Mouse (Mus musculus) ES-Bruce4 (cell line): ENCODE results near the gene Dnajb14. TPM values are rescaled to one million over a fixed set of nuclear protein-coding genes. Genes with fewer than 3 reads are reported as not detected.

Source experiments
- H3K27ac ChIP-seq: 2 replicates; pipeline ENCODE4 v1.5.1; 2012; ENCODE audit warnings: low read length, inconsistent platforms; ENCODE audit not compliant: insufficient read depth
- H3K27me3 ChIP-seq: 2 replicates; pipeline ENCODE4 v1.6.1; 2012; ENCODE audit warnings: mild to moderate bottlenecking, low read length, inconsistent platforms; ENCODE audit not compliant: control insufficient read depth, poor library complexity, insufficient read depth, severe bottlenecking
- H3K36me3 ChIP-seq: 2 replicates; pipeline ENCODE4 v1.6.1; 2012; ENCODE audit warnings: inconsistent platforms, mild to moderate bottlenecking, low read length, moderate library complexity; ENCODE audit not compliant: control insufficient read depth, poor library complexity, insufficient read depth, severe bottlenecking
- H3K4me1 ChIP-seq: one replicate; pipeline ENCODE4 v1.8.1; 2011; ENCODE audit warnings: low read length; ENCODE audit not compliant: control insufficient read depth, insufficient read depth
- H3K4me3 ChIP-seq: 2 replicates; pipeline ENCODE4 v1.5.1; 2011; ENCODE audit warnings: low read depth, mild to moderate bottlenecking, low read length
- H3K9ac ChIP-seq: 2 replicates; pipeline ENCODE4 v1.6.1; 2012; ENCODE audit warnings: low read depth, mild to moderate bottlenecking, inconsistent platforms; ENCODE audit not compliant: poor library complexity, severe bottlenecking
- H3K9me3 ChIP-seq: replicated peaks from 2 replicates; pipeline ENCODE4 v1.6.1; 2012; ENCODE audit warnings: mild to moderate bottlenecking, low read length, inconsistent platforms; ENCODE audit not compliant: control insufficient read depth, poor library complexity, insufficient read depth, severe bottlenecking
- CTCF ChIP-seq: IDR thresholded peaks from one replicate; pipeline ENCODE4 v1.8.1; 2011; ENCODE audit warnings: low read depth, low read length
- EP300 ChIP-seq: IDR thresholded peaks from 2 replicates; pipeline ENCODE4 v1.6.1; 2011; ENCODE audit warnings: low read depth, low read length; ENCODE audit not compliant: insufficient read depth
- POLR2A ChIP-seq: IDR thresholded peaks from one replicate; pipeline ENCODE4 v1.8.1; 2011; ENCODE audit warnings: low read length; ENCODE audit not compliant: insufficient read depth
- polyA plus RNA-seq: library from polyadenylated mRNA; stranded (reverse); fragments of >200 nt; gene quantifications from 2 replicates; pipeline ENCODE4 v1.2.4, GENCODE M21; 2011; ENCODE audit warnings: low read depth; ENCODE audit not compliant: missing spikeins, insufficient read depth, insufficient read length

Dnajb14 gene
- polyA plus RNA-seq: 9.3 and 10.5 TPM in 2 replicates

- Histone ChIP-seq H3K4me3 (peak within 1 kb of the TSS; percentile 73), H3K27me3 (no peaks in the 10 kb centered on the region), H3K9me3 (no peaks in the 10 kb centered on the region), H3K4me1 (no peaks in the 10 kb centered on the region), H3K27ac (peak within 1 kb of the TSS; percentile 94), H3K9ac (peak within 1 kb of the TSS; percentile 95), H3K36me3 (peaks cover 15% of the 10 kb centered on the region)
- no peak for TF ChIP-seq CTCF
- no peak for TF ChIP-seq POLR2A
- TF ChIP-seq EP300: no peak
Measured at GRCm38 (mm10) chr3:137867437-137868093, at the start of gene Dnajb14. Dnajb14 (plus strand) TSS chr3:137867675.

- Histone ChIP-seq H3K9me3 (no peaks in the 10 kb centered on the region), H3K36me3 (no peaks in the 10 kb centered on the region), H3K27me3 (no peaks in the 10 kb centered on the region), H3K4me1 (no peaks in the 10 kb centered on the region), H3K27ac (no peak overlapping the region), H3K9ac (no peak overlapping the region), H3K4me3 (no peak overlapping the region)
- TF ChIP-seq CTCF: no peak
- TF ChIP-seq EP300: no peak
- no peak for TF ChIP-seq POLR2A
Measured at GRCm38 (mm10) chr3:137818713-137819112, 48.8 kb upstream of the Dnajb14 start.

- no peak overlapping the region for H3K4me3 ChIP-seq
- H3K9me3 ChIP-seq: no peaks in the 10 kb centered on the region
- no peak overlapping the region for H3K9ac ChIP-seq
- no peak overlapping the region for H3K27ac ChIP-seq
- no peaks in the 10 kb centered on the region for H3K27me3 ChIP-seq
- no peak for TF ChIP-seq POLR2A
- no peak for TF ChIP-seq EP300
- no peak for TF ChIP-seq CTCF
- H3K4me1 ChIP-seq: no peaks in the 10 kb centered on the region
- H3K36me3 ChIP-seq: no peaks in the 10 kb centered on the region
Measured at GRCm38 (mm10) chr3:137820688-137821467, 46.6 kb upstream of the Dnajb14 start.

- no peak overlapping the region for H3K4me3 ChIP-seq
- TF ChIP-seq POLR2A (no peak), CTCF (no peak), EP300 (no peak)
- H3K9me3 ChIP-seq: no peaks in the 10 kb centered on the region
- H3K36me3 ChIP-seq: no peaks in the 10 kb centered on the region
- no peak overlapping the region for H3K27ac ChIP-seq
- peaks cover 3% of the 10 kb centered on the region for H3K4me1 ChIP-seq
- H3K27me3 ChIP-seq: no peaks in the 10 kb centered on the region
- H3K9ac ChIP-seq: no peak overlapping the region
Measured at GRCm38 (mm10) chr3:137823317-137823716, 44.2 kb upstream of the Dnajb14 start.

- peaks cover 4% of the 10 kb centered on the region for H3K4me1 ChIP-seq
- H3K9ac ChIP-seq: peak overlapping the region; percentile 18; the same call in 1 of the 2 replicates
- TF ChIP-seq EP300 (no peak), POLR2A (no peak), CTCF (no peak)
- no peaks in the 10 kb centered on the region for H3K9me3 ChIP-seq
- H3K4me3 ChIP-seq: no peak overlapping the region
- H3K27me3 ChIP-seq: no peaks in the 10 kb centered on the region
- H3K27ac ChIP-seq: peak overlapping the region; percentile 30
- H3K36me3 ChIP-seq: no peaks in the 10 kb centered on the region
Measured at GRCm38 (mm10) chr3:137827678-137828077, 39.8 kb upstream of the Dnajb14 start.

GRCm38 (mm10) chr3:137831156-137831555, 36.3 kb upstream of the Dnajb14 start:
- Histone ChIP-seq H3K4me1 (peaks cover 6% of the 10 kb centered on the region), H3K4me3 (no peak overlapping the region), H3K9ac (no peak overlapping the region), H3K9me3 (no peaks in the 10 kb centered on the region), H3K27me3 (no peaks in the 10 kb centered on the region), H3K36me3 (no peaks in the 10 kb centered on the region), H3K27ac (no peak overlapping the region)
- TF ChIP-seq CTCF: no peak
